Mouse (Mus musculus) forebrain, embryonic 15.5 days (tissue): Measurements from ENCODE around the gene Chd5. TPM values are rescaled to one million over a fixed set of nuclear protein-coding genes. Genes with fewer than 3 reads are reported as not detected.

ENCODE experiments used
- ATAC-seq: fragments of 200-750 bp; cut with Nextera tagmentation; replicated peaks from 2 replicates; pipeline ENCODE4 v1.8.0; 2017; ENCODE audit warnings: mild to moderate bottlenecking, moderate TSS enrichment, moderate library complexity
- H3K27ac ChIP-seq: fragments of 300-500 bp; sonication (generic); replicated peaks from 2 replicates; pipeline ENCODE4 v1.5.1; 2015; ENCODE audit warnings: mild to moderate bottlenecking, inconsistent platforms
- H3K27me3 ChIP-seq: fragments of 300-500 bp; sonication (generic); 2 replicates; pipeline ENCODE4 v1.6.1; 2015; ENCODE audit warnings: inconsistent platforms
- H3K36me3 ChIP-seq: fragments of 300-500 bp; sonication (generic); 2 replicates; pipeline ENCODE4 v1.6.1; 2015; ENCODE audit warnings: mild to moderate bottlenecking, inconsistent platforms
- H3K4me1 ChIP-seq: fragments of 300-500 bp; sonication (generic); 2 replicates; pipeline ENCODE4 v1.6.1; 2015; ENCODE audit warnings: inconsistent platforms
- H3K4me2 ChIP-seq: fragments of 300-500 bp; sonication (generic); replicated peaks from 2 replicates; pipeline ENCODE4 v1.6.1; 2015; ENCODE audit warnings: mild to moderate bottlenecking, inconsistent platforms
- H3K4me3 ChIP-seq: fragments of 300-500 bp; sonication (generic); 2 replicates; pipeline ENCODE4 v1.5.1; 2015; ENCODE audit warnings: mild to moderate bottlenecking, inconsistent platforms
- H3K9ac ChIP-seq: fragments of 300-500 bp; sonication (generic); replicated peaks from 2 replicates; pipeline ENCODE4 v1.6.1; 2015; ENCODE audit warnings: mild to moderate bottlenecking, inconsistent platforms
- H3K9me3 ChIP-seq: fragments of 300-500 bp; sonication (generic); 2 replicates; pipeline ENCODE4 v1.6.1; 2016; ENCODE audit warnings: inconsistent platforms
- WGBS: fragments of 180-500 bp; shearing (Covaris S2); methylation state at CpG from one replicate; pipeline ENCODE4 v1.1.7; 2015; ENCODE audit warnings: mixed read lengths; 5-methylcytosine and 5-hydroxymethylcytosine counted together
- polyA plus RNA-seq: library from polyadenylated mRNA; unstranded; fragments of >200 nt; fragmentation: Nextera tagmentation; extraction: Ambion mirVana; gene quantifications from 2 replicates; pipeline ENCODE4 v1.2.1, GENCODE M21; 2015

The Chd5 gene
- polyA plus RNA-seq: 35.5 and 39.3 TPM in 2 replicates

- Histone ChIP-seq H3K36me3 (peaks cover 19% of the 10 kb centered on the region), H3K4me3 (peak within 1 kb of the TSS; percentile 51), H3K27me3 (peaks cover 7% of the 10 kb centered on the region; the same call in 1 of the 2 replicates), H3K4me1 (peaks cover 24% of the 10 kb centered on the region), H3K9me3 (no peaks in the 10 kb centered on the region), H3K4me2 (peak within 1 kb of the TSS; percentile 65), H3K9ac (peak within 1 kb of the TSS; percentile 82), H3K27ac (peak within 1 kb of the TSS; percentile 38)
- peak; percentile 53 for ATAC-seq
- WGBS: under 1% methylated on average over 103 of the region's 120 CpGs
These were observed at the start of gene Chd5 for GRCm38 (mm10) chr4:152338419-152339292. TSS of gene Chd5 (plus strand) at chr4:152338651.

GRCm38 (mm10) chr4:152290385-152290784 is 48.1 kb upstream of the Chd5 start:
- peak; percentile 38 for ATAC-seq
- H3K4me3 ChIP-seq: peak overlapping the region; percentile 36
- peak overlapping the region; percentile 58 for H3K4me2 ChIP-seq
- WGBS: under 1% methylated on average over 39 of the region's 39 CpGs
- H3K9ac ChIP-seq: peak overlapping the region; percentile 41
- H3K27ac ChIP-seq: no peak overlapping the region
- H3K4me1 ChIP-seq: peaks cover 40% of the 10 kb centered on the region
- H3K36me3 ChIP-seq: no peaks in the 10 kb centered on the region
- H3K9me3 ChIP-seq: no peaks in the 10 kb centered on the region
- H3K27me3 ChIP-seq: peaks cover 89% of the 10 kb centered on the region

GRCm38 (mm10) chr4:152290991-152291390 is 47.5 kb upstream of the Chd5 start:
- H3K9ac ChIP-seq: no peak overlapping the region
- no peaks in the 10 kb centered on the region for H3K36me3 ChIP-seq
- 2% methylated on average over 11 of the region's 11 CpGs for WGBS
- H3K4me1 ChIP-seq: peaks cover 39% of the 10 kb centered on the region
- no peaks in the 10 kb centered on the region for H3K9me3 ChIP-seq
- no peak overlapping the region for H3K27ac ChIP-seq
- H3K27me3 ChIP-seq: peaks cover 89% of the 10 kb centered on the region
- H3K4me3 ChIP-seq: peak overlapping the region; percentile 36; the same call in 1 of the 2 replicates
- ATAC-seq: no peak
- no peak overlapping the region for H3K4me2 ChIP-seq

- ATAC-seq: no peak
- WGBS: 11% methylated on average over 6 of the region's 6 CpGs
- Histone ChIP-seq H3K27ac (no peak within 1 kb of the TSS), H3K27me3 (peaks cover 84% of the 10 kb centered on the region), H3K9me3 (no peaks in the 10 kb centered on the region), H3K4me2 (peak within 1 kb of the TSS; percentile 58), H3K4me3 (peak within 1 kb of the TSS; percentile 36), H3K9ac (peak within 1 kb of the TSS; percentile 41; the same call in 1 of the 2 replicates), H3K36me3 (no peaks in the 10 kb centered on the region), H3K4me1 (peaks cover 36% of the 10 kb centered on the region)
These were observed 46.9 kb upstream of the Chd5 start, which contains the start of gene Hes3 for GRCm38 (mm10) chr4:152291562-152291961. TSS of gene Hes3 (minus strand) at chr4:152291662.

GRCm38 (mm10) chr4:152292102-152292765 is 46.2 kb upstream of the Chd5 start:
- Histone ChIP-seq H3K4me1 (peaks cover 32% of the 10 kb centered on the region), H3K4me2 (no peak overlapping the region), H3K36me3 (no peaks in the 10 kb centered on the region), H3K9ac (no peak overlapping the region), H3K9me3 (no peaks in the 10 kb centered on the region), H3K27ac (no peak overlapping the region), H3K27me3 (peaks cover 78% of the 10 kb centered on the region), H3K4me3 (no peak overlapping the region)
- ATAC-seq: no peak
- WGBS: 2% methylated on average over 12 of the region's 12 CpGs

- H3K27me3 ChIP-seq: peaks cover 62% of the 10 kb centered on the region
- H3K4me2 ChIP-seq: no peak overlapping the region
- no peak overlapping the region for H3K27ac ChIP-seq
- no peak overlapping the region for H3K9ac ChIP-seq
- no peaks in the 10 kb centered on the region for H3K36me3 ChIP-seq
- H3K4me1 ChIP-seq: peaks cover 34% of the 10 kb centered on the region
- 61% methylated on average over 10 of the region's 10 CpGs for WGBS
- no peak overlapping the region for H3K4me3 ChIP-seq
- no peak for ATAC-seq
- H3K9me3 ChIP-seq: no peaks in the 10 kb centered on the region
These were observed 44.1 kb upstream of the Chd5 start for GRCm38 (mm10) chr4:152294188-152294929.

GRCm38 (mm10) chr4:152295916-152296315 is 42.5 kb upstream of the Chd5 start:
- 65% methylated on average over 4 of the region's 4 CpGs for WGBS
- Histone ChIP-seq H3K36me3 (peaks cover 12% of the 10 kb centered on the region), H3K4me3 (no peak overlapping the region), H3K9me3 (no peaks in the 10 kb centered on the region), H3K27me3 (peaks cover 49% of the 10 kb centered on the region), H3K4me2 (no peak overlapping the region), H3K4me1 (peaks cover 26% of the 10 kb centered on the region), H3K27ac (no peak overlapping the region), H3K9ac (no peak overlapping the region)
- no peak for ATAC-seq

- peak overlapping the region; percentile 88 for H3K4me2 ChIP-seq
- 21% methylated on average over 8 of the region's 8 CpGs for WGBS
- no peak overlapping the region for H3K27ac ChIP-seq
- H3K4me1 ChIP-seq: peaks cover 24% of the 10 kb centered on the region
- no peak for ATAC-seq
- H3K9me3 ChIP-seq: no peaks in the 10 kb centered on the region
- H3K4me3 ChIP-seq: peak overlapping the region; percentile 88
- peaks cover 44% of the 10 kb centered on the region for H3K27me3 ChIP-seq
- H3K36me3 ChIP-seq: peaks cover 16% of the 10 kb centered on the region
- H3K9ac ChIP-seq: no peak overlapping the region; the same call in 1 of the 2 replicates
These were observed 42.1 kb upstream of the Chd5 start for GRCm38 (mm10) chr4:152296371-152296770.

GRCm38 (mm10) chr4:152296874-152297861 is 41.3 kb upstream of the Chd5 start, which contains the start of gene Icmt:
TSS of gene Icmt (plus strand) at chr4:152297227.
- peaks cover 36% of the 10 kb centered on the region for H3K27me3 ChIP-seq
- H3K9me3 ChIP-seq: no peaks in the 10 kb centered on the region
- peaks cover 16% of the 10 kb centered on the region for H3K36me3 ChIP-seq
- peak within 1 kb of the TSS; percentile 76 for H3K27ac ChIP-seq
- peak within 1 kb of the TSS; percentile 88 for H3K4me2 ChIP-seq
- H3K9ac ChIP-seq: peak within 1 kb of the TSS; percentile 92
- H3K4me1 ChIP-seq: peaks cover 24% of the 10 kb centered on the region
- H3K4me3 ChIP-seq: peak within 1 kb of the TSS; percentile 88
- WGBS: under 1% methylated on average over 117 of the region's 119 CpGs
- peak; percentile 96 for ATAC-seq

GRCm38 (mm10) chr4:152298836-152299235 is 39.6 kb upstream of the Chd5 start:
- Histone ChIP-seq H3K9ac (0 out of 2 replicates have a peak overlapping the region, but pooled peaks have one; percentile 31), H3K4me2 (peak overlapping the region; percentile 88; the same call in 1 of the 2 replicates)
- 86% methylated on average over 14 of the region's 14 CpGs for WGBS

More at GRCm38 (mm10) chr4:152298836-152299235, 39.6 kb upstream of the Chd5 start:
- no peaks in the 10 kb centered on the region for H3K9me3 ChIP-seq
- no peak overlapping the region for H3K27ac ChIP-seq
- no peak overlapping the region for H3K4me3 ChIP-seq
- H3K4me1 ChIP-seq: peaks cover 24% of the 10 kb centered on the region
- H3K27me3 ChIP-seq: peaks cover 19% of the 10 kb centered on the region
- ATAC-seq: no peak
- H3K36me3 ChIP-seq: peaks cover 28% of the 10 kb centered on the region
